Mouse (Mus musculus) heart, embryonic 14.5 days (tissue): ENCODE measurements around the gene 4930469K13Rik. TPM values are rescaled to one million over a fixed set of nuclear protein-coding genes. Genes with fewer than 3 reads are reported as not detected.

ENCODE experiments used
- ATAC-seq: fragments of 200-750 bp; cut with Nextera tagmentation; 2 replicates; pipeline ENCODE4 v1.8.0; 2017; ENCODE audit warnings: low read depth, moderate TSS enrichment; ENCODE audit not compliant: insufficient number of reproducible peaks, insufficient read depth, low FRiP score
- H3K27ac ChIP-seq, 2 experiments: fragments of 200-500 bp in 1 of 2; fragments of 300-500 bp in 1 of 2; sonication (generic) in 1 of 2; replicated peaks in 1 of 2; 2 replicates each; pipeline ENCODE4 v1.5.1; 2012 to 2014; ENCODE audit warnings: low read depth in 2 of 2, low read length in 2 of 2, control low read depth in 1 of 2, mild to moderate bottlenecking in 1 of 2, mixed read lengths in 1 of 2; ENCODE audit not compliant: control insufficient read depth in 1 of 2, insufficient read depth in 1 of 2
- H3K27me3 ChIP-seq: fragments of 300-500 bp; sonication (generic); 2 replicates; pipeline ENCODE4 v1.6.1; 2014; ENCODE audit warnings: mild to moderate bottlenecking, low read length, control low read depth; ENCODE audit not compliant: control insufficient read depth, insufficient read depth
- H3K36me3 ChIP-seq: fragments of 300-500 bp; sonication (generic); 2 replicates; pipeline ENCODE4 v1.6.1; 2014; ENCODE audit warnings: mild to moderate bottlenecking, control low read depth, low read length, mixed read lengths; ENCODE audit not compliant: control insufficient read depth, insufficient read depth
- H3K4me1 ChIP-seq, 2 experiments: fragments of 200-500 bp in 1 of 2; fragments of 300-500 bp in 1 of 2; sonication (generic) in 1 of 2; 2 replicates each; pipeline ENCODE4 v1.6.1; 2012 to 2014; ENCODE audit warnings: low read length in 2 of 2, control low read depth in 1 of 2, mixed read lengths in 1 of 2; ENCODE audit not compliant: control insufficient read depth in 2 of 2, insufficient read depth in 2 of 2
- H3K4me2 ChIP-seq: fragments of 300-500 bp; sonication (generic); 2 replicates; pipeline ENCODE4 v1.6.1; 2014; ENCODE audit warnings: mild to moderate bottlenecking, low read length
- H3K4me3 ChIP-seq, 2 experiments: fragments of 200-500 bp in 1 of 2; fragments of 300-500 bp in 1 of 2; sonication (generic) in 1 of 2; 2 replicates each; pipeline ENCODE4 v1.5.1; 2012 to 2014; ENCODE audit warnings: low read length in 2 of 2, mild to moderate bottlenecking in 2 of 2, control low read depth in 1 of 2, low read depth in 1 of 2, moderate library complexity in 1 of 2; ENCODE audit not compliant: control insufficient read depth in 1 of 2, insufficient read depth in 1 of 2
- H3K9ac ChIP-seq: fragments of 300-500 bp; sonication (generic); 2 replicates; pipeline ENCODE4 v1.6.1; 2014; ENCODE audit warnings: mild to moderate bottlenecking, low read length
- H3K9me3 ChIP-seq: fragments of 300-500 bp; sonication (generic); 2 replicates; pipeline ENCODE4 v1.6.1; 2016; ENCODE audit warnings: low read length, control low read depth; ENCODE audit not compliant: control insufficient read depth
- WGBS: fragments of 180-500 bp; shearing (Covaris S2); extraction: QIAGEN DNeasy Blood & Tissue Kit; methylation state at CpG from one replicate; pipeline ENCODE4 v1.1.7; 2014; 5-methylcytosine and 5-hydroxymethylcytosine counted together
- polyA plus RNA-seq: library from polyadenylated mRNA; unstranded; fragments of >200 nt; fragmentation: Nextera tagmentation; extraction: Ambion mirVana; gene quantifications from 2 replicates; pipeline ENCODE4 v1.2.1, GENCODE M21; 2014

The 4930469K13Rik gene
- polyA plus RNA-seq, 1 experiment from 2014 or later = not detected

DNA sequence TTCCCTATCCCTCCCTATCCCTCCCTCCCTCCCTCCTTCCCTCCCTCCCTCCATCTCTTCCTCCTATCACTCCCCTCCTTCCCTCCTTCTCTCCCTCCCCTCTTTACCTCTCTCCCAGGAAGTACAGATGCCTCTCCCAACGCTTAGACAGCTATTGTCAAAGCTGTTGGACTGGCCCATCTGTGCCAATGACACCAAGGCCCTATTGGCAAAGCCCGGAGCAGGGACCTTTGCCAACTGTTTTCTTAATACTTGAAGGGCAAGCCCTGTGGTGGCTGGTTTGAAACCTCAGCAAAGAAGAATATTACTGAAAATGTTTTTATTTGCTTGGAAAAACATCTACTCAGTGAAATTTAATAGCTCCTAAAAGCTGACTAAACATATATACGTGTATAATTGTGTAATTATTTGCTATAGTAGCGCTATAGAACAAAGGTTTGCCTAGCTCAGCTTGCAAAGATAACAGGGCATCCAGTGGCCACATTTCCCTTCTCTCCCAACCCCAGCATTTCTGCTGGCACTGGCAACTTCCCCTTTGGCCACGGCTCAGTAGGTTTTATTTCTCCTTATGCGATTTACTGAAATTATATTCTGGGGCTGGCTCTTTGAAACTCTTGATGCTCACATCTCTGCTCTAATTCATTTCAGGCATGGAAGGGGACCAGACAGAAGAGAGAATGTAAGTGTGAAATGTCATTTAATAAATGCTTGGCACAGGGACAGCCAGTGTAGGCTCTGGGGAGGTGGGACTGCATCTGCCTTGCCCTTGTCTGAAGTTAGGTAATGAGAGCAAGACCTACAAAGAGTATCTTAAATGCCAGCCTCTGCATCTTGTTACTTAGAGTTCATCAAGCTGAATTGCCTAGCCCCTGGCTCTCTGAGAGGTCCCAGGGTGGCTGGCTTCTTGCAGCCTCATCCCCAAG is 18.6 kb downstream of the 4930469K13Rik start:
- Histone ChIP-seq H3K4me1 (peaks cover 0 to 12% of the 10 kb centered on the region in 2 experiments; a peak in 1 of 4 replicates), H3K9me3 (no peaks in the 10 kb centered on the region), H3K27ac (no peak overlapping the region), H3K4me2 (no peak overlapping the region), H3K9ac (no peak overlapping the region), H3K36me3 (no peaks in the 10 kb centered on the region), H3K27me3 (no peaks in the 10 kb centered on the region), H3K4me3 (no peak overlapping the region)
- no peak for ATAC-seq
- 65% methylated on average over 6 of the region's 6 CpGs for whole genome bisulfite sequencing

DNA sequence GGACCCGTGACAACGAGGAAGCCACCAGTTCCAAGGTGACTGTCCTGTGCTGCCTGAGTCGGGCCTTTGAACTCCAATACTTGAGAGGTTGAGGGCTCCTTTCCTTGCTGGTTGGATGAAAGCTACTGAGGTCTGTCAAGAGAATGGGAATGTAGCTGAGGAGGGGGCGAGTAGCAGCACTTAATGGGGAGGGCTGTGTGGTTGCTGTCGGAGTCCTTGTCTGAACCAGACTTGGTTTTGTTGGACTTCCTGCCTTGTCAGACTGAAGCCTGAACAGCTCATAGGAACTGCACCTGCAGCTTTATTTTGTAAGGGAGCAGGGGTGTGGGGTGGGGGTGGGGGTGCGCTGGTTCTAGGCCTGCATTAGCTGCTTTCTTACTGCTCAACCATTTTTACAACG is 19.8 kb downstream of the 4930469K13Rik start:
- no peak for ATAC-seq
- Histone ChIP-seq H3K9me3 (no peaks in the 10 kb centered on the region), H3K36me3 (no peaks in the 10 kb centered on the region), H3K27ac (no peak overlapping the region), H3K4me1 (peaks cover 0 to under 1% of the 10 kb centered on the region in 2 experiments; a peak in 1 of 4 replicates), H3K27me3 (no peaks in the 10 kb centered on the region), H3K4me2 (no peak overlapping the region), H3K4me3 (no peak overlapping the region), H3K9ac (no peak overlapping the region)
- WGBS = 80% methylated on average over 7 of the region's 7 CpGs

DNA sequence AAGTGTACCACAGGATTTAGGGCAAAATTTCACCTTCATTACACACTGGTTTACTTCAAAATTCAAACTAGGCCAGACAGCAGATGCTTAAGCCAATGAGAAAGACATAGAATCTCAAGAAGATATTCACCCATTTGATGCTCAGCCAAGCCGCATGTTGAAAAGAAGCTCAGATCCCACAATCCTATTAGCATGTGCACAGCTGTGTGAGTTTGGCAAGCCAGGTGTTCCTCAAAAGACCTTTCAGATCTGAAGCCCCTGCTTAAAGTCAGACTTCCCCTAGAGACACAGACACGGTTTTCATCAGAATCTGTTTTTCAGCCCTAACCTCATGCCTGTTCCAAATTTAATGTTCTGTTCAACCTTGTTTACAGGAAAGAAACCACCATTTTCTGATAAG is 20.5 kb downstream of the 4930469K13Rik start:
- Histone ChIP-seq H3K27ac (no peak overlapping the region), H3K9ac (no peak overlapping the region), H3K9me3 (no peaks in the 10 kb centered on the region), H3K4me3 (no peak overlapping the region), H3K36me3 (no peaks in the 10 kb centered on the region), H3K4me2 (no peak overlapping the region), H3K27me3 (no peaks in the 10 kb centered on the region), H3K4me1 (no peaks in the 10 kb centered on the region)
- ATAC-seq = no peak
- WGBS = 72% methylated on average over 2 of the region's 2 CpGs

DNA sequence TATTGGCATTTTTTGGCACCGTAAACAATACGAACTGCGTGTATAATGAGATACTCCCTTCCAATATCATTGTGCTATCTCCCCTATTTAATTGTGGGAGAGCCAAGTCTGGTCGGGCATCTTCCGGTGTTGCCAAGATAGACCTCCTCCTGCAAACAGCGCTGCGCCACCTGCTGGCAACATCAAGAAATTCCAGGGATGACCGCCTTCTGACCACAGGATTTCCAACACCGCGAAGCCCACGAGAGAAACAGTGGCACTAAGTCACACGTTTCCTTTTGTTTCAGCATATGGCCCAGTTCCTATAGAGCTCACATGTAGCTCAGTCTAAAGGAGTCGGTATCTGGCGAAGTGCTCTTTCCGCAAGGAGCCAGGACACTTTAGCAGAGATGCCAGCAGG is 24.6 kb downstream of the 4930469K13Rik start:
- H3K9ac ChIP-seq = no peak overlapping the region
- no peaks in the 10 kb centered on the region for H3K9me3 ChIP-seq
- H3K4me2 ChIP-seq = peak overlapping the region; percentile 30; the same call in 1 of the 2 replicates
- H3K27me3 ChIP-seq = no peaks in the 10 kb centered on the region
- no peaks in the 10 kb centered on the region for H3K36me3 ChIP-seq
- no peak for ATAC-seq
- H3K4me1 ChIP-seq = peaks cover 0 to 4% of the 10 kb centered on the region in 2 experiments; a peak in 2 of 4 replicates
- no peak overlapping the region for H3K27ac ChIP-seq
- WGBS = 8% methylated on average over 15 of the region's 15 CpGs
- no peak overlapping the region for H3K4me3 ChIP-seq

DNA sequence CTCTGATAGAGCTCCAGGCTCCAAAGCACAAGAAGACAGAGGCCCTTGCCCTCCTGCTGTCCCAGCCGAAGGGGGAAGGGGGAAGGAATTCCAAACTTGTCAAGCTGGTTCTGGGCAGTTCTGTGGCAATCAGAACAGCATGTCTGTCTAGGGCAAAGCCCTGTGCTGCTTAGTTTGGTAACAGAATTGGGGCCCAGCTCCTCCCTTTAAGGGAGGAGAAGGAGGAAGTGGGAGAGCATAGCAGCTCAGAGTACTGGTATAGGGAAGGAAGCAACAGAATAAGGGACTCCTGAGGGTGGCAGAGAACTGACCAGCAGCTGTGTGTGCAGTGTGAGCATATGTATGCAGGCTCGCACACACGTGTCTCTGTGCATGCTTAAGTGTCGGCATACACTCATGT is 26.0 kb downstream of the 4930469K13Rik start:
- WGBS = 58% methylated on average over 4 of the region's 4 CpGs

DNA sequence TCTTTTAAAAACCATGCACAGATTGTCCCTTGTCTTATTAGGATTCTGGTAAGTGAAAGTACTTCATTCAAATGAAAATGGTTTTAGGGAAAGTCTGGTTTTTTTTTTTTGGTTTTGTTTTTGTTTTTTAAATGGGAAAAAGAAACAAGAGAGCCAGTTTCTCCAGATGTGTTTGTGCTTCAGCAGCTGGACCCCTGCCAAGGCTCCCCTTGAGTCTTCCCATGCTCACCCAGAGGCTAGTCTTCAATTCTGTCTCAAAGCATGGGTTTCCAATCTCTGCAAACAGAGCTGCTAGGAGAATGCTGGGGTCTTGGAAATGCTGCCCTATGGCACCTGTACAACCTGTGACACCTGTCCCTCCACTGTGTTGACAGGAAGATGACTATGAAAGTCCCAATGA is 27.8 kb downstream of the 4930469K13Rik start:
- Histone ChIP-seq H3K4me3 (no peak overlapping the region), H3K27ac (no peak overlapping the region), H3K36me3 (no peaks in the 10 kb centered on the region), H3K27me3 (no peaks in the 10 kb centered on the region), H3K9me3 (0 out of 2 replicates have a peak, but pooled peaks cover 3% of the 10 kb centered on the region), H3K4me2 (no peak overlapping the region), H3K4me1 (peaks cover 0 to 4% of the 10 kb centered on the region in 2 experiments; a peak in 2 of 4 replicates), H3K9ac (no peak overlapping the region)
- no peak for ATAC-seq

More for the DNA sequence above, 26.0 kb downstream of the 4930469K13Rik start:
- no peaks in the 10 kb centered on the region for H3K36me3 ChIP-seq
- H3K27ac ChIP-seq = no peak overlapping the region
- H3K27me3 ChIP-seq = no peaks in the 10 kb centered on the region
- H3K4me3 ChIP-seq = no peak overlapping the region
- H3K4me2 ChIP-seq = no peak overlapping the region
- ATAC-seq = no peak
- peaks cover 0 to 4% of the 10 kb centered on the region in 2 experiments; a peak in 2 of 4 replicates for H3K4me1 ChIP-seq
- no peak overlapping the region for H3K9ac ChIP-seq
- H3K9me3 ChIP-seq = no peaks in the 10 kb centered on the region

DNA sequence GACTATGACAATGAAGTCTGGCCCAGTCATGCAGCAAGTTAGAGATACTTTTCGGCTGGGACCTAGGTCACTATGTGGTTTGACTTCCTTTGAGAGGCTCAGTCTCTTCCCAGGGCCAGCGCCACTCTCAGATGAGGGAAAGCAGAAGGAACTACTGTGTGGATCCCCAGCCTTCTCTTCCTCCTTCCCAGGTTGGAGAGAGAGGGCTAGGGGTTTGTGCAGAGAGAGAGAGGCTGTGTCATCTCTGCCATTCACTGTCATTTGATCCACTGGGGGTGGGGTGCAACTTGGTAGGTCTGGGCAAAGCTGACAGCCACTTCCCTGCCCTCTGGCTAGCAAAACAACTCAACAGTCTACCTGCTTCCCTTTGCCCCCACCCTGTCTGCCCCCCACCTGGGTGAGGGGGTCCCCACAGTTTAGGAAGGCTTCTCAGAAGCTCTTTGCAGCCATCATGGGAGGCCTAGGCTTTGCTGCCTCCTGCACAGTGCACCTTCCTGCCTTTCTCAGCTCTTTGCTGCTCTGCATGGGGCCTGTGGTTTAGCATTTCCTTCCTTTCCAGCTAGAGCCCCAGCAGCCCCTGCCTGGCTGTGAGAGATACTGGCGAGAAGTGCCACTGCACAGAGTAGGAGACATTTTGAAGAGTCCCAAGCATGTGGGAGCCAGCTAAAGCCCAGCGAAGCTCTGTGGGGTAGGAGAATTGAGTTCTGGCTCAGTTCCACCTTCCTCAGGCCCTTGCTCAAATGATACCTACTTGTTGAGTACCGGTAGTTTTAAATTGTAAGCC is 34.5 kb downstream of the 4930469K13Rik start:
- 34% methylated on average over 5 of the region's 5 CpGs for WGBS
- H3K27ac ChIP-seq = no peak overlapping the region; a peak in 1 of 4 replicates
- ATAC-seq = 0 out of 2 replicates have a peak, but pooled peaks have one; percentile 43

More for the DNA sequence above, 34.5 kb downstream of the 4930469K13Rik start:
- no peak overlapping the region for H3K9ac ChIP-seq
- H3K27me3 ChIP-seq = no peaks in the 10 kb centered on the region
- 0 out of 2 replicates have a peak, but pooled peaks cover 3% of the 10 kb centered on the region for H3K9me3 ChIP-seq
- H3K4me3 ChIP-seq = no peak overlapping the region
- no peaks in the 10 kb centered on the region for H3K36me3 ChIP-seq
- H3K4me2 ChIP-seq = no peak overlapping the region
- H3K4me1 ChIP-seq = peaks cover 0 to 5% of the 10 kb centered on the region in 2 experiments; a peak in 1 of 4 replicates
